Mouse (Mus musculus): ENCODE data around the gene Gm9970. TPM values are rescaled to one million over a fixed set of nuclear protein-coding genes. Genes with fewer than 3 reads are reported as not detected.

The Gm9970 gene
- total and polyA plus RNA-seq, 3 experiments, result 0.24 TPM; not detected in 2

DNA sequence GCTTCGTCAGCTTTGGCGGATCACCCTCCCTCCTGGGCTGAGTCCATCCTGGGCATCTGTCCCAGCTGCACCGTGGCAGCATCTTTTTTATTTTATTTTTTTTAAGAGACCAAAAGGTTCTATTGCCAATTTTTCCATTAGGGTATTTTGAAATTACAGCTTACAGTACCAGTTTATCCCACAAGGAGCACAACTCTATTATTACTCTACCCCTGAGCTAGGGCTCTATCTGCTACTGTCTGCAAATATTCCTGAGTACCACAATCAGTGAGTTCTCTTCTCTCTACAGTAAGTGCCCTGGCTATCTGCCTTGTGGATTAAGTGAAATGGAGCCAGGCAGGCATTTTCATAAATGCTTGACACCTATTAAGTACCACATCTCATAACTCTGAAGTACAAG, 47.6 kb upstream of the Gm9970 start:
- Histone ChIP-seq H3K27me3 (ENCODE audit: control insufficient read depth in 1 of 2, insufficient read depth in 2 of 2, low read length in 2 of 2) (no peaks in the 10 kb centered on the region), H3K9ac (ENCODE audit: control insufficient read depth, low read depth, low read length, poor library complexity, severe bottlenecking) (no peak overlapping the region), H3K27ac (ENCODE audit: control insufficient read depth, low read depth, low read length) (no peak overlapping the region), H3K9me3 (replicated peaks; ENCODE audit: insufficient read depth, low read length) (no peaks in the 10 kb centered on the region), H3K4me1 (ENCODE audit: control insufficient read depth in 1 of 2, insufficient read depth in 2 of 2, low read length in 2 of 2) (peaks cover 12 to 25% of the 10 kb centered on the region in 2 experiments), H3K4me3 (ENCODE audit: control insufficient read depth in 1 of 2, insufficient read depth in 1 of 2, low read depth in 2 of 2, low read length in 2 of 2) (no peak overlapping the region), H3K79me2 (ENCODE audit: control insufficient read depth, insufficient read depth, low read length, poor library complexity) (no peaks in the 10 kb centered on the region), H3K36me3 (ENCODE audit: control insufficient read depth in 1 of 2, insufficient read depth in 2 of 2, low read length in 2 of 2) (peaks cover 0 to 21% of the 10 kb centered on the region in 2 experiments; a peak in 2 of 4 replicates)
- no peak for DNase-seq (ENCODE audit: low read depth, low spot score)
- TF ChIP-seq EP300 (IDR thresholded peaks at IDR 0.05; ENCODE audit: low read depth in 1 of 2, low read length in 2 of 2) (no peak), CHD2 (IDR thresholded peaks at IDR 0.05; ENCODE audit: low read length) (no peak), MAX (IDR thresholded peaks at IDR 0.05; ENCODE audit: low read length) (no peak), POLR2A (IDR thresholded peaks at IDR 0.05; ENCODE audit: control insufficient read depth in 1 of 2, insufficient read depth in 1 of 2, low read depth in 1 of 2, low read length in 2 of 2, poor library complexity in 1 of 2) (no peak), SIN3A (IDR thresholded peaks at IDR 0.05; ENCODE audit: low read length) (no peak), ELF1 (IDR thresholded peaks at IDR 0.05; ENCODE audit: low read depth, low read length) (no peak), JUND (IDR thresholded peaks at IDR 0.05; ENCODE audit: low read depth, low read length) (no peak), ETS1 (IDR thresholded peaks at IDR 0.05; ENCODE audit: low read depth, low read length) (no peak), ZNF384 (IDR thresholded peaks at IDR 0.05; ENCODE audit: low read depth, low read length) (no peak), TAL1 (IDR thresholded peaks at IDR 0.05; ENCODE audit: low read length) (no peak), E2F4 (IDR thresholded peaks at IDR 0.05; ENCODE audit: borderline replicate concordance, low read depth, low read length) (no peak), USF2 (IDR thresholded peaks at IDR 0.05; ENCODE audit: borderline replicate concordance in 1 of 2, insufficient read depth in 1 of 2, low read depth in 1 of 2, low read length in 2 of 2) (no peak), POLR2AphosphoS5 (IDR thresholded peaks at IDR 0.05; ENCODE audit: borderline replicate concordance, low read depth, low read length) (no peak), GATA1 (IDR thresholded peaks at IDR 0.05; ENCODE audit: low read depth, low read length) (no peak), NRF1 (IDR thresholded peaks at IDR 0.05; ENCODE audit: insufficient read depth, low read depth, low read length, poor library complexity, severe bottlenecking) (no peak)

- Histone ChIP-seq H3K9me3 (replicated peaks; ENCODE audit: insufficient read depth, low read length) (no peaks in the 10 kb centered on the region), H3K27me3 (ENCODE audit: control insufficient read depth in 1 of 2, insufficient read depth in 2 of 2, low read length in 2 of 2) (no peaks in the 10 kb centered on the region), H3K79me2 (ENCODE audit: control insufficient read depth, insufficient read depth, low read length, poor library complexity) (no peaks in the 10 kb centered on the region), H3K9ac (ENCODE audit: control insufficient read depth, low read depth, low read length, poor library complexity, severe bottlenecking) (no peak overlapping the region), H3K27ac (ENCODE audit: control insufficient read depth, low read depth, low read length) (no peak overlapping the region), H3K4me1 (ENCODE audit: control insufficient read depth in 1 of 2, insufficient read depth in 2 of 2, low read length in 2 of 2) (peaks cover 12 to 25% of the 10 kb centered on the region in 2 experiments), H3K4me3 (ENCODE audit: control insufficient read depth in 1 of 2, insufficient read depth in 1 of 2, low read depth in 2 of 2, low read length in 2 of 2) (no peak overlapping the region), H3K36me3 (ENCODE audit: control insufficient read depth in 1 of 2, insufficient read depth in 2 of 2, low read length in 2 of 2) (peaks cover 0 to 21% of the 10 kb centered on the region in 2 experiments; a peak in 2 of 4 replicates)
- TF ChIP-seq SIN3A (IDR thresholded peaks at IDR 0.05; ENCODE audit: low read length), result no peak
- no peak for TF ChIP-seq ETS1 (IDR thresholded peaks at IDR 0.05; ENCODE audit: low read depth, low read length)
- TF ChIP-seq MAFK (IDR thresholded peaks at IDR 0.05; ENCODE audit: borderline replicate concordance, low read depth, low read length), result no peak
- TF ChIP-seq TAL1 (IDR thresholded peaks at IDR 0.05; ENCODE audit: low read length), result no peak
- no peak for TF ChIP-seq KAT2A (conservative IDR thresholded peaks at IDR 0.05; ENCODE audit: low read depth, low read length)
- TF ChIP-seq NRF1 (IDR thresholded peaks at IDR 0.05; ENCODE audit: insufficient read depth, low read depth, low read length, poor library complexity, severe bottlenecking), result no peak
- TF ChIP-seq CHD2 (IDR thresholded peaks at IDR 0.05; ENCODE audit: low read length), result no peak
- no peak for TF ChIP-seq TCF12 (IDR thresholded peaks at IDR 0.05; ENCODE audit: low read depth, low read length)
- no peak for TF ChIP-seq MXI1 (IDR thresholded peaks at IDR 0.05; ENCODE audit: low read depth, low read length)
- TF ChIP-seq RAD21 (IDR thresholded peaks at IDR 0.05; ENCODE audit: low read depth, low read length), result no peak
- no peak for TF ChIP-seq USF1 (IDR thresholded peaks at IDR 0.05; ENCODE audit: low read depth, low read length)
- TF ChIP-seq BHLHE40 (IDR thresholded peaks at IDR 0.05; ENCODE audit: borderline replicate concordance, low read depth, low read length), result no peak
- no peak for DNase-seq (ENCODE audit: low read depth, low spot score)
Observed at GRCm38 (mm10) chr5:31288225-31288624, 47.2 kb upstream of the Gm9970 start.
